Mouse (Mus musculus) hindbrain, embryonic 13.5 days (tissue): ENCODE measurements around the gene Vgf. TPM values are rescaled to one million over a fixed set of nuclear protein-coding genes. Genes with fewer than 3 reads are reported as not detected.

Experiments used
- ATAC-seq: fragments of 200-750 bp; cut with Nextera tagmentation; 2 replicates; pipeline ENCODE4 v1.8.0; 2017; ENCODE audit warnings: moderate TSS enrichment; ENCODE audit not compliant: low FRiP score
- H3K27ac ChIP-seq: fragments of 300-500 bp; sonication (generic); 2 replicates; pipeline ENCODE4 v1.5.1; 2015; ENCODE audit warnings: inconsistent platforms, mild to moderate bottlenecking, moderate library complexity
- H3K27me3 ChIP-seq: fragments of 300-500 bp; sonication (generic); 2 replicates; pipeline ENCODE4 v1.6.1; 2015; ENCODE audit warnings: mild to moderate bottlenecking, inconsistent platforms
- H3K36me3 ChIP-seq: fragments of 300-500 bp; sonication (generic); 2 replicates; pipeline ENCODE4 v1.6.1; 2015; ENCODE audit warnings: mild to moderate bottlenecking, inconsistent platforms
- H3K4me1 ChIP-seq: fragments of 300-500 bp; sonication (generic); replicated peaks from 2 replicates; pipeline ENCODE4 v1.6.1; 2015; ENCODE audit warnings: inconsistent platforms
- H3K4me2 ChIP-seq: fragments of 300-500 bp; sonication (generic); 2 replicates; pipeline ENCODE4 v1.6.1; 2015; ENCODE audit warnings: inconsistent platforms, mild to moderate bottlenecking, moderate library complexity
- H3K4me3 ChIP-seq: fragments of 300-500 bp; sonication (generic); 2 replicates; pipeline ENCODE4 v1.5.1; 2015; ENCODE audit warnings: mild to moderate bottlenecking, inconsistent platforms
- H3K9ac ChIP-seq: fragments of 300-500 bp; sonication (generic); 2 replicates; pipeline ENCODE4 v1.6.1; 2015; ENCODE audit warnings: mild to moderate bottlenecking, inconsistent platforms
- H3K9me3 ChIP-seq: fragments of 300-500 bp; sonication (generic); 2 replicates; pipeline ENCODE4 v1.6.1; 2016; ENCODE audit warnings: inconsistent platforms
- WGBS: fragments of 180-500 bp; shearing (Covaris S2); methylation state at CpG from one replicate; pipeline ENCODE4 v1.1.7; 2015; 5-methylcytosine and 5-hydroxymethylcytosine counted together
- polyA plus RNA-seq: library from polyadenylated mRNA; unstranded; fragments of >200 nt; fragmentation: Nextera tagmentation; extraction: Ambion mirVana; gene quantifications from 2 replicates; pipeline ENCODE4 v1.2.1, GENCODE M21; 2015

Gene Vgf
- polyA plus RNA-seq, 1 experiment from 2014 or later, result 1.9 TPM

DNA sequence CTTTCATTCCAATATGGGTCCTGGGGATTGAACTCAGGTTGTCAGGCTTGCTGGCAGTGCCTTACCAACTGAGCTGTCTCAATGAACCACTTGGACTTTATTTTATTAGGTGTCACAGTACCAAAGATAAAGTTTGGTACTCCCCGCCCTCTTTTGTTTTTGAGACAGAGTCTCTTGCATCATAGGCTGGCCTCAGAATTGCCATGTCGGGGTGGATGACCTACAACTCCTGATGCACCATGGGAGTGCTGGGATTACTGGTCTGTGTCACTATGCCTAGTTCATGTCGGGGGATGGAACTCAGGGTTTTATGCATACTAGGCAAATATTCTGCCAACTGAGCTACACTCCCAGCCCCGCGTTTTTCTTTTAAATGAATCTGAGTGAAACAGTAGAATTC lies 28.7 kb downstream of the Vgf start:
- no peaks in the 10 kb centered on the region for H3K36me3 ChIP-seq
- peaks cover 5% of the 10 kb centered on the region; the same call in 1 of the 2 replicates for H3K9me3 ChIP-seq
- 87% methylated on average over 5 of the region's 5 CpGs for WGBS
- no peak overlapping the region for H3K4me3 ChIP-seq
- no peaks in the 10 kb centered on the region for H3K4me1 ChIP-seq
- no peak overlapping the region for H3K27ac ChIP-seq
- H3K27me3 ChIP-seq, result no peaks in the 10 kb centered on the region; the same call in 1 of the 2 replicates
- H3K9ac ChIP-seq, result no peak overlapping the region
- no peak for ATAC-seq
- H3K4me2 ChIP-seq, result no peak overlapping the region

DNA sequence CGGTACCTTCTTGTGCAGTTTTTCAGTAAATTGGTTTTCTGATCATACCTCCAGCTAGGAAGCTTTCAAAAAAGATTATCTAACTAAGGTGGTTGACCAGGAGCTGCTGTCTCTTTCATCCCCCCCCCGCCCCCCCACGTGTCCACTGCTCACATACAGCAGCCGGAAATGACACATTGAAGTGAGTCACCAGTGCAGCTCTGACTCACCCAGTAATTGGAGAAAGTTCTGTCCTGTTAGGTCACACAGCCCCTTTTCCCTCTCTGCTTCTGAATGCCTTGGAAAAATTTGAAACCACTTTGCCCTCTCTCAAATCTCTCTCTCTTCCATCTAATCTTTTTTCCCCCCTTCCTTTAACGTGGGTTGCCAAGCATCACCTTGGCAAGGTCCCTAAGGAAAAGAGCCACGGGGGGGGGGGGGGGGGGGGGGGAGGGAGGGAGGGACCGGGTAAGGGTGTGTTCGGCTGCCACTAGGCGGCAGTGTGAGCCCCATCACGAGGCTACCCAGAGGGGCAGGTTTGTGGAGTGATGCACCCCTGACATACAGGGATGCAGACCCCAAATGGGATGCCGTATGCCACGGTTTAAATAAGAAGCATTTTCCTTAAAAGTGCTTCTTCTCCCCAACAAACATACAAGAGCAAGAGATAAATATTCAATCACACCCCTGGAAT lies 35.8 kb downstream of the Vgf start:
- Histone ChIP-seq H3K4me1 (no peaks in the 10 kb centered on the region), H3K27ac (no peak overlapping the region), H3K9ac (no peak overlapping the region), H3K4me3 (no peak overlapping the region), H3K4me2 (no peak overlapping the region), H3K27me3 (no peaks in the 10 kb centered on the region; the same call in 1 of the 2 replicates), H3K9me3 (no peaks in the 10 kb centered on the region), H3K36me3 (no peaks in the 10 kb centered on the region)
- 36% methylated on average over 9 of the region's 12 CpGs for WGBS
- no peak for ATAC-seq

DNA sequence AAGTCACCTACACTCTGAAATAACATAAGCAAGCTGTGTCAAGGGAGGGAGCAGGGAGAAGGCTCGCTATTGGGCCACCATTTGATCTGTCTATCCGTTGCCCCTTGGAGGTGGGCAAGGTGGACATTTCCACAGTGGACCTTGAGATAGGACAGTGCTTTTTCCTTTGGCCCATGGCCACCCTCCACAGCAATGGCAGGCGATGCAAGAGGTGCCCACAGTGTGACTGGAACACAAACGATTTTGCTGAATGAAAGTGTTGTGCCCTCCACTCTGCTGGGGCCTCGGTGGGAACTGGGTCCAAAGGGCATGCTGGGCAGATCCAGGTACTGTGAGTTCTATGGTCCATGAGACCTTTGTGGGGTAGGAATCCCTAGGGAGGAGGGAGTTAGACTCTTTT lies 36.4 kb downstream of the Vgf start:
- no peak for ATAC-seq
- 86% methylated on average over 5 of the region's 5 CpGs for WGBS

DNA sequence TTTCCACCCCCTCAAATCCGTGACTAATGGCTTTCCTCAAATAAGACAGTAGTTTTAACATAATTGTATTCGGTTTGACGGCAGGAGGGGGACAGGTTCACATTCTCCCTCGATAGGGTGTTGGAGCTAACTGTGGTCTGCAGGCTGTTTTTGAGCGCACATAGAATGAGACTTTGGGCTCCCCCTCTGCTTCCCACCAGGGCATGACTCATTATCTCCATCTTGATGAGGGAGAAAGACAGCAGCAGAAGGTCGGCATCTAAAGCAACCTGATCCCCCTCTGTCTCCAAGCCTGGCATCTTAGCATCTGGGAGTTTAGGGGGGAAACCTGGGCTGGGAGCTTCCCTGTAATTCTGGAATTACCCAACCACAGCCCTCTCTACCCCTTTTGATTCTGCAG lies 39.3 kb downstream of the Vgf start:
- H3K4me3 ChIP-seq, result no peak overlapping the region
- H3K27me3 ChIP-seq, result 0 out of 2 replicates have a peak, but pooled peaks cover 6% of the 10 kb centered on the region
- no peaks in the 10 kb centered on the region for H3K36me3 ChIP-seq
- H3K9ac ChIP-seq, result no peak overlapping the region
- H3K4me1 ChIP-seq, result no peaks in the 10 kb centered on the region
- no peak overlapping the region for H3K4me2 ChIP-seq
- no peak overlapping the region for H3K27ac ChIP-seq
- no peaks in the 10 kb centered on the region for H3K9me3 ChIP-seq
- WGBS, result 64% methylated on average over 6 of the region's 6 CpGs
- no peak for ATAC-seq

More for the DNA sequence above, 36.4 kb downstream of the Vgf start:
- no peaks in the 10 kb centered on the region for H3K36me3 ChIP-seq
- no peak overlapping the region for H3K4me2 ChIP-seq
- 0 out of 2 replicates have a peak, but pooled peaks cover under 1% of the 10 kb centered on the region for H3K27me3 ChIP-seq
- no peaks in the 10 kb centered on the region for H3K9me3 ChIP-seq
- H3K9ac ChIP-seq, result no peak overlapping the region
- no peak overlapping the region for H3K4me3 ChIP-seq
- no peak overlapping the region for H3K27ac ChIP-seq
- H3K4me1 ChIP-seq, result no peaks in the 10 kb centered on the region

DNA sequence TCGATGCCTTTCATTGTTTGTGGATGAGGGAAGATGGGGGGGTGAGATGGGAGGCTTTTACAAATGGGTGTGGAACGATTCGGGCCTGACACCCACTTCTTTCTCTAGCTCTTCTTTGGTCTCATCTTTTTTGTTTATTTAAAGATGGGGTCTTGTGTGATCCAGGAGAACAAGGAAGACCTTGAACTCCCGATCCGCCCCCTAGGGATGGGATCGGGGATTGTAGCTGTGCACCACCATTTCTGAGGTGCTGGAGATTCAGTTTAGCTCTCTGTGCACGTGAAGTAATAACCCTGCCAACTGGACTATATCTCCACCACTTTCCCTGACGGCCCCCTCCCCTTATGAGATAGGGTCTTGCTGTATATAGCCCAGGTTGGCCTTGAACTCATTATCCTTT lies 39.7 kb downstream of the Vgf start:
- 0 out of 2 replicates have a peak, but pooled peaks cover 6% of the 10 kb centered on the region for H3K27me3 ChIP-seq
- H3K27ac ChIP-seq, result no peak overlapping the region
- H3K4me3 ChIP-seq, result no peak overlapping the region
- no peaks in the 10 kb centered on the region for H3K9me3 ChIP-seq
- no peak overlapping the region for H3K9ac ChIP-seq
- H3K36me3 ChIP-seq, result no peaks in the 10 kb centered on the region
- no peak overlapping the region for H3K4me2 ChIP-seq
- ATAC-seq, result no peak
- WGBS, result 76% methylated on average over 8 of the region's 8 CpGs
- H3K4me1 ChIP-seq, result no peaks in the 10 kb centered on the region

GRCm38 (mm10) chr5:137068711-137069110 lies 42.5 kb downstream of the Vgf start:
- no peak overlapping the region for H3K4me3 ChIP-seq
- ATAC-seq, result no peak
- no peaks in the 10 kb centered on the region for H3K36me3 ChIP-seq
- H3K4me1 ChIP-seq, result peaks cover 11% of the 10 kb centered on the region
- H3K9me3 ChIP-seq, result no peaks in the 10 kb centered on the region
- no peak overlapping the region for H3K4me2 ChIP-seq
- H3K27ac ChIP-seq, result no peak overlapping the region
- 0 out of 2 replicates have a peak, but pooled peaks cover 6% of the 10 kb centered on the region for H3K27me3 ChIP-seq
- 79% methylated on average over 4 of the region's 4 CpGs for WGBS
- H3K9ac ChIP-seq, result no peak overlapping the region

DNA sequence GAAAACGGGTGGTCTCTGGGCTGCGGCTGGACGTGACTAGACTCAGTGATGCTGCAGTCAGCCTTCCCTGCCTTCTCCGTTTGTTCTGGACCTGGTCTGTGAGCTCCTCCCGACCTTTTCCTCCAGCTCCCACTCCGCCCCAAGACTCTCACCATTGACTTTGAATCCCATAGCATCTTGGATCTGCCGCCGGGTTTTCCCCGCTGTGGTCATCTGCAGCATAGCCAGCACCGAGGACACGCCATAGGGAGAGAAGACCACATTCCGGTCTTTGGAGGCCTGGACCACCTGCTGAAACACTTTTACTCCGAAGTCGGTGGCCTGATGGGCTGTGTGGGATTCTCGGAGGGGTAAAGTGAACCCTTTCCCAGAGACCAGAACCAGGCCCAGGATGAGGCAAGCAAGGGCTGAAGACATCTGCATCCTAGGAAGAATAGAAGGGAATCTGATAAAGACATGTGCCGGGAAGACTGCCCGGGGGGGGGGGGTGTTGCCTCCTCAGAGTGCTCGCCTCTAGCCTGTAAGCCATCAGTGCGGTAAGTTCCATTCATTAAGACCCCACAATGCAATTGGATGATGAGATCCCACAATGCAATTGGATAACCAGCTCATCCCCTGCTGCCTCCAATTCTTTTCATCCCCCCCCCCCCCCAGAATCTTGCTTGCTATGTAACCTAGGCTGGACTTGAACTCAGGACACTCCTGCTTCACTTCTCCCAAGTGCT lies 44.9 kb downstream of the Vgf start:
- Histone ChIP-seq H3K4me2 (no peak overlapping the region), H3K9me3 (no peaks in the 10 kb centered on the region), H3K27me3 (0 out of 2 replicates have a peak, but pooled peaks cover 6% of the 10 kb centered on the region), H3K27ac (no peak overlapping the region), H3K4me1 (peaks cover 20% of the 10 kb centered on the region), H3K4me3 (no peak overlapping the region), H3K36me3 (no peaks in the 10 kb centered on the region), H3K9ac (no peak overlapping the region)
- 86% methylated on average over 19 of the region's 19 CpGs for WGBS
- ATAC-seq, result no peak

- WGBS, result 20% methylated on average over 23 of the region's 23 CpGs
- H3K9ac ChIP-seq, result peak within 1 kb of the TSS; percentile 56
- peak within 1 kb of the TSS; percentile 51 for H3K4me2 ChIP-seq
- ATAC-seq, result peak; percentile 92
- no peaks in the 10 kb centered on the region for H3K36me3 ChIP-seq
- H3K4me3 ChIP-seq, result peak within 1 kb of the TSS; percentile 33
- H3K27me3 ChIP-seq, result 0 out of 2 replicates have a peak, but pooled peaks cover 6% of the 10 kb centered on the region
- H3K4me1 ChIP-seq, result peaks cover 20% of the 10 kb centered on the region
- H3K27ac ChIP-seq, result peak within 1 kb of the TSS; percentile 60; the same call in 1 of the 2 replicates
- H3K9me3 ChIP-seq, result no peaks in the 10 kb centered on the region
Measured at GRCm38 (mm10) chr5:137072079-137072960, 46.1 kb downstream of the Vgf start, which contains the start of gene Serpine1. Gene Serpine1 (minus strand): TSS chr5:137072268.

- H3K4me3 ChIP-seq, result no peak overlapping the region
- no peak overlapping the region for H3K27ac ChIP-seq
- ATAC-seq, result no peak
- H3K27me3 ChIP-seq, result 0 out of 2 replicates have a peak, but pooled peaks cover 4% of the 10 kb centered on the region
- H3K4me1 ChIP-seq, result peaks cover 20% of the 10 kb centered on the region
- H3K9me3 ChIP-seq, result no peaks in the 10 kb centered on the region
- WGBS, result 94% methylated on average over 8 of the region's 8 CpGs
- no peak overlapping the region for H3K9ac ChIP-seq
- no peaks in the 10 kb centered on the region for H3K36me3 ChIP-seq
- no peak overlapping the region for H3K4me2 ChIP-seq
Measured at GRCm38 (mm10) chr5:137073141-137073540, 46.9 kb downstream of the Vgf start.

DNA sequence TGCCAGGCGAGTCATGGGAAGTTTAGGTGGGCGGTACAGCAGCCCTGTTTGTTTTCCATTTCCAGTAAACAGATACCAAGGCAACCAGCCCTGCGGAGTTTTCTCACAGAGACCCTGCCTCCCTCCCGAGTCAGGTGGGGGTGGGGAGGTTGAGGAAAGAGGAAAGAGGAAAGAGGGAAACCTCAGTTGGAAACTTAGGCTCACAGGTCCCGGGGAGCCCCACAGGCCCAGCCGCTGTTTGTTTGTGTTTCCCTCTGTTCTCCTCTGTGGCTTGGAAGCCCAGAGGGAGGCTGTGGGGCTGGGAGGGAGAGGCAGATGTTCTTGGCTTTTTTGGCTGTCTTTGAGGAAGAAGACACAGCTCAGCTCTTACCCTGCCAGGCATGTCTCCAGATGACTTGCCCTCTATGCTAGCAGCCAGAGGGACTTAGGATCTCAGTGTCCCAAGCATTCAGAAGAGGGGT lies 48.0 kb downstream of the Vgf start:
- peaks cover 20% of the 10 kb centered on the region for H3K4me1 ChIP-seq
- no peak for ATAC-seq
- no peaks in the 10 kb centered on the region for H3K36me3 ChIP-seq
- H3K4me2 ChIP-seq, result no peak overlapping the region
- 20% methylated on average over 6 of the region's 6 CpGs for WGBS
- H3K4me3 ChIP-seq, result no peak overlapping the region
- H3K27me3 ChIP-seq, result 0 out of 2 replicates have a peak, but pooled peaks cover 4% of the 10 kb centered on the region
- H3K9me3 ChIP-seq, result no peaks in the 10 kb centered on the region
- H3K9ac ChIP-seq, result no peak overlapping the region
- H3K27ac ChIP-seq, result no peak overlapping the region

DNA sequence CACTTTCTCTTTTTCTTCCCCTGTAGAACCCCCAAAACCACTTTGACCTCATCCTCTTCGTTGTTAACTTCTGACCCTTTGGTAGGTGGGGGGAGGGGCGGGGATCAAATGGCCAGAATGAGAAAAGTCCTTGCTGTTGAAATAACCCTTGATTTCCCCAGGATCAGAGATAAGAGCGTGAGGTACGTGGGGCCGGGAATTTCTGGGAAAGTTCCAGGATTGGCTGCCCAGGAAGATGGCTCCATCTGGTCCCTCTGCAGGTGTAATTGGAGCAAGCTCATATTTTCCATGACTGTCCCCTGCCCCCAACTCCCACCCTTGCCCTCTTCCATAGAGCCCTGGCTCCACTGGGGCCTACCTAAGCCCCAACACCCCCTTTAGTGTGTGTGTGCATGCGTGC lies 49.5 kb downstream of the Vgf start:
- no peak overlapping the region for H3K9ac ChIP-seq
- no peaks in the 10 kb centered on the region for H3K36me3 ChIP-seq
- peaks cover 20% of the 10 kb centered on the region for H3K4me1 ChIP-seq
- WGBS, result 70% methylated on average over 6 of the region's 6 CpGs
- H3K27me3 ChIP-seq, result no peaks in the 10 kb centered on the region
- ATAC-seq, result no peak
- no peak overlapping the region for H3K27ac ChIP-seq
- no peaks in the 10 kb centered on the region for H3K9me3 ChIP-seq
- no peak overlapping the region for H3K4me3 ChIP-seq
- H3K4me2 ChIP-seq, result no peak overlapping the region
